Mouse (Mus musculus) adrenal gland, postnatal 0 days (tissue): ENCODE results near the gene Clstn2. TPM values are rescaled to one million over a fixed set of nuclear protein-coding genes. Genes with fewer than 3 reads are reported as not detected.

Experiments
- polyA plus RNA-seq: library from polyadenylated mRNA; unstranded; fragments of >200 nt; fragmentation: Nextera tagmentation; extraction: Ambion mirVana; gene quantifications from 2 replicates; pipeline ENCODE4 v1.2.1, GENCODE M21; 2015

Gene Clstn2
- 0.58 TPM in 2 replicates for polyA plus RNA-seq

GRCm38 (mm10) chr9:98032573-98033272, at the start of gene Clstn2:
TSS of gene Clstn2 (minus strand) at chr9:98033181.

